Mouse (Mus musculus) ovary, adult 18-20 months (tissue): Measurements from ENCODE around the gene Atp2a2.

Experiments used
- DNase-seq: peaks from one replicate; pipeline ENCODE4 v3.0.0; 2022; ENCODE audit warnings: low spot score, mixed read lengths

Atp2a2 gene

DNA sequence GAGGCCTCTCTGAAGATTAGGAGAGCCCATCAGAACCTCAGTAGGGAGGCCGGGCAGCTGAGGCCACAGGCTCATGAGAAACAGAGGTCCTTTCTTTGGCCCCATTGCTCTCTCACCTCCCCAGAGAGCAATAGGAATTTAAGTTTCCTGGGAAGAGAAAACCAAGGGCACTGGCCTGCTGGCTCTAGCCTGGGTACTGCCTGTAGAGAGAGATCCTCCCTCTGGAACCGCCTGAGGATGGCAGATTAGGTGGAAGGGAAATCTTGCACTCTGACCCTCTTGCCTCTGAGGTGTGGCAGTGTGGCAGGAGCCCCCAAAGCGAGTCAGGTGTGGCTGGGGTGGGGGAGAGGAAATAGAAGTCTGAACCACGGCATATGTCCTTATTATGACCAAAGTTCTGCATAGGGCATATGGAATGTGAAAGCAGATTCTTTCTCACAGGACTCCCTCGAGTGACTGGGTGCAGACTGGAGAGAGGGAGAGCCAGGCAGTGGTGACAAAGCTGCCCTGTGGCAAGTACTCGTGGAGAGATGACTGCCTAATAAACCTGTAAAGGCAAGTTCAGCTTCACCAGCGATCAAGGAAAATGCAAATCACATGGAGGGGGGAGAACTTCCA lies 17.1 kb upstream of the Atp2a2 start:
- DNase-seq = no peak

DNA sequence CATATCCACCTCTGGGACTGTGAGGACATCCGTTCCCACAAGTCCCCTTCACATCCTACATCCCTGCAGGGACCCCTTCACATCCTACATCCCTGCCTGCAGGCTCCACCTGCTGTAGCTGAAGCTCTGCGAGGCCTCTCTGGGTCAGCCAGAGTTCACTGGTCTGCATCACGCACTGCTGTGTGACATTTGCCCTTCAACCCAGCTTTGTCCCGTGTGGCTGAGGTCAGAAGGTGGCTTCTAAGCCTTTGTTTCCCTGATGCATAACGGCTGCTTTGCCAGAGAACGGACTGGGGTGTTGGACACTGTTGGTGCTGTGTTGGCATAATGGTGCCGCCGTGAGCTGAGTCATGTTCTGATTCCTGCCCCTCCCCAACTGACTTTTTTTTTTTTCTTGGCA lies 16.2 kb upstream of the Atp2a2 start:
- no peak for DNase-seq

DNA sequence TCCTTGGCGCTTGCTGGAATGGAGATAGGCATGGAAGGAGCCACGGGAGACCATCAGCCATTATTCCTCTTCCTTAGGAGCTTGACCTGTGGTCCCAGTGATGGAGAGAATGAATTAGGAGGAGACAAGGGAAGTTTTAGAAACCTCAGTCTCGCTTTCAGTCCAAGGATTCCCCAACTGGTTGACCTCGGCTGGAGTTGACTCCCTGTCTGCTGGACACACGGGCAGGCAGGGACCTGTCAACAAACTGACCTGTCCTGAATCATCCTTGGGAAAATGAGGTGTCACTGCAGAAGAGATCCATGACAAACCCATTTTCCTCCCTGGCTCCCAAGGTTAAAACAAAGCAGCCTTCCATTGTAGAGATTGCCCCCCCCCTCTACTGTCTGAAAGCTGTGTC lies 14.9 kb upstream of the Atp2a2 start:
- no peak for DNase-seq

DNA sequence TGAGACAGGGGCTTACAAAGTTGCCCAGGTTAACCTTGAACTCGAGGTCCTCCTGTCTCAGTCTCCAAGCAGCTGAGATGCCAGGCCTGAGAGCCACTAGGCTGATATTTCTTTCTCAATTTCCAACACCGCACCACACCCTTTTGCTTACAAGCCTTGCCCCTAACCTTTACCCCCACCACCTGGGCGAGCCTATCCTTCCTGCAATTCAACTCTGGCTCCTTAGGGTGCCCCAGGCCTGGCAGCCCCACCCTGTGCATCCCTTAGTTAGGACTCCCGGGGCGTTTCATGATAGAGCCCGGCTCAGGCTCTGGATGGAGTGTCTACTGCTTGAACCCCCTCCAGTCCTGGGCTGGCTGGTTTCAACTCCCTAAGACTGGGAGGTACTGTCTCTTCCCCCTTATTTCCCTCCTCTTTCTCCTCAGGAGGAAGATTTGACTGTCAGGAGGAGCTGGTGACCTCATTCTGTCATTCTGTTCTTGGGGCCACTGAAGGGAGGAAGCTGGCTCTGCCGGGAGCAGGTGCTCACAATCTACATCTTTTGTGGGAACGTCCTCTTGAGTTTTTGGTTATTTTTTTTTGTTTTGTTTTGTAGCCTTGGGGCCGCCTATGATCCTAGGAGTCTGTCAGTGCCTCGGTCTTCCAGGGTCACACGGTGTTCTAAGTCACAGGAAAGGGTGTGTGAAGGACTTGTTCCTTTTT lies 14.2 kb upstream of the Atp2a2 start:
- DNase-seq = no peak

DNA sequence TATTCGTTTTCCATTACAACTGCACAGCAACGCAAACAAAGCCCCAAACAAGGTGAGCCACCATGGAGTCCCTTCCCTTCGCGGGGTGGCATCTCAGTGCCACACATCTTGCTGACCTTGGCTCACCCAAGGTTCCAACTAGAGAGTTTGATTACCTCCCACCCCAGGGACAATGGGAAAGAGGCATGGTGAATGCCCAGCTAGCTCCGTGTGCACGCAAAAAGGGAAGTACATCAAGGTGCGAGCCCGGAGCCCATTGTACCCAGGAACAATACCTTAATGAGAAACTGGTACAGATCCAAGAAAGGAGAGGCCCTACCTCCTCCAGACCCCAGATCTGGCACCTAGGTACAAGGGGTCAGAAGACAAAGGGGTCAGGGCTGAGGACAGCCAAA lies 12.1 kb upstream of the Atp2a2 start:
- DNase-seq = no peak

DNA sequence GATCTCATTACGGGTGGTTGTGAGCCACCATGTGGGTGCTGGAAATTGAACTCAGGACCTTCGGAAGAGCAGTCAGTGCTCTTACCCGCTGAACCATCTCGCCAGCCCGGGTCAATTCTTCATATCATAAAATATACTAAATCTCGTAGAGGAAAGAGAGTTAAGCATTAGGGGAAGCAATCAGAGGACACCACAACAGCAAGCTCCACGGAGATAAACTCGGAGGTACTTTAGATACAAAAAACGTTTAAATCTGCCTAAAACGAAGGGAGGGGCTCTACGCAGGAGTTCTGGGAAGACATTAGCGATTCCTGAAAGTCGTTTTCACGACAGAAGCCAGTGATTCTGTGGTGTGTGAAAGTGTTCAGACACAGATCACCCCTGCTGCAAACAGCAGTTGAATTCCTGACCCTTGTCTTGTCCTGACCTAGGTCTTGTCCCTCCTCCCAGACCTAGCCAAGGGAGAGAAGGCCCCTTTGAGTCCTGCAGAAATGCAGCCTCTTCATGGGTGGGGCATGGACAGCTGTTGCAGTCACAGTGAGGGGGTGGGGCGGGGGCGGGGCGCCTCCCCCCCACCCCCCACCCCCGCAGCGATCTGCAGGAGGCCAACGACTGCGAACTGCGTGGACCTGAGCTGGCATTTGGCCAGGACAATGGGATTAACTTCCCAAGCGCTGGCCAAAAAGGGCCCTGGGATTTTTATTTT lies 11.5 kb upstream of the Atp2a2 start:
- no peak for DNase-seq

DNA sequence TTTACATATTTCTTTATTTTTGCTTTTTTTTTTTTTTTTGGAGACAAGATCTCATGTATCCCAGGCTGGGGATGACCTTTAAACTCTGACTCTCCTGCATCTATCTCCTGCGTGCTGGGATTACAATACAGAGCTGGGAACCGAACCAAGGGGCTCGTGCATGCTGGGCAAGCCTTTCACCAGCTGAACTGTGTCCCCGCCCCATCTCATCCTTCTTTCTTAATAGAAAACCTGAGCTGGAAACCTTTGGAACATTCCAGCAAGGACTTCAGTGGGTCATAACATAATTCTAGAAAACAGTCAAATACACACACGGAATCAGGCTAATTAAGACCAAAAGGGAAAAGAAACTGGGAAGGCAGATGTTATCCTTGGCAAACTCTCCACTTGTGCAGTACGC lies 10.0 kb upstream of the Atp2a2 start:
- DNase-seq = no peak

DNA sequence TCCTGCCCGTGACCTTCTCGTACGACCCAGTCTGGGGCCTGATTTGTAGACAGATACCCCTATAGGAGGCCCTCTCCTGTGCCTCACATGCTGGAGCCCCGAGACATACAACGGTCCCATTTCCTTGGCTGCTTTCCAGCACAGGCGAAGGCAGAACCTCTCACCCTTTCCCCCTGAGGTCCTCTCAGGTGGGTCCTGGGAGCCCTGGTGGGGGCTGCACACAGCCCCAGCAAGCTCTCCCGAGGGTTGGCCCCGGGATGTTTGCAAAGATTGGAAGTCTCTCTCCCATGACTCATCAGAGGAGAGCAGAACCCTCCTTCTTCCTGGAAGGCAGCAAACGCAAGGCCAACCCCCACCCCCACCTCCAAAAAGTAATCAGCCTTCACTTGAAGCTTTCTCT lies 9.4 kb upstream of the Atp2a2 start:
- DNase-seq = no peak

DNA sequence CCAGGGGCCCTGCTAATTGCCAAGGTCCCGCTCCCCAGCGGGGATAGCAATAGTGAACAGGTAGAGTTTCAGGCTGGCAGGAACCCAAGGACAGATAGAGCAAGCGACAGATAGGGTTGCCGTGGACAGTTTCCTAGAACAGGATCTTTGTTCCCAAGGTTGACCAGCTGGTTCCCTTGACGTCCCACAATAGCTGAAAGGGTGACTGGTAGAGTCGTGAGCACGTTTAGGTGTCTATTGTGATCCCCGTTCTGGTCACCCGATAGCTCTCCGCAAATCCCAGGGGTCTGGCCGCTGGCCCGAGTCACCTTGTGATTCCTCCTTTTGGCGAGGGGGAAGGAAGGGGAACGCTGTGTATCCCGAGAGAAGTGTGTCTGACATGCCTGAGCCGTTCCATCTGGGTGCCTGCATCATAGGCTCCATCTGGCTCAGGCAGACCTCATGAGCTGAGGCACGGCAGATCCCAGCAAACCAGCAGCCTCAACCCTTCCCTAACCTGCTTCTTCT lies 8.7 kb upstream of the Atp2a2 start:
- DNase-seq = no peak

DNA sequence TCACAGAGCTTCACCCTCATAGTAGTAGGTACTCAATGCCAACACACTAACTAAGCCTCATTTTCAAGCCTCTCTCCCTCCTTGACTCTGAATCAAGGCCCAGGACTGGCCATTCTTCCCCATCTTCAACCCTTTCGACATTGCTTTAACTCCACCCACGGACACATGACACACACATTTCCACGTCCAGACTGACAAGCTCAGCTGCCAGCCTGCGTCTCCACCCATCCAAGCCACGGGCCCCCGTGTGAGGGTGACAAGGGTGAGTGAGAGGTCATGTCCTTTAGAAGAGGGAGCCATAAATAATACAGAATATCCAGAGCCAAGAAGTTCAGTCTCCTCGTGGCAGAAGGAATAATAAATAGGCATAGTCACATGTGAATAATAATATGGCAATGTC lies 7.6 kb upstream of the Atp2a2 start:
- DNase-seq = no peak

DNA sequence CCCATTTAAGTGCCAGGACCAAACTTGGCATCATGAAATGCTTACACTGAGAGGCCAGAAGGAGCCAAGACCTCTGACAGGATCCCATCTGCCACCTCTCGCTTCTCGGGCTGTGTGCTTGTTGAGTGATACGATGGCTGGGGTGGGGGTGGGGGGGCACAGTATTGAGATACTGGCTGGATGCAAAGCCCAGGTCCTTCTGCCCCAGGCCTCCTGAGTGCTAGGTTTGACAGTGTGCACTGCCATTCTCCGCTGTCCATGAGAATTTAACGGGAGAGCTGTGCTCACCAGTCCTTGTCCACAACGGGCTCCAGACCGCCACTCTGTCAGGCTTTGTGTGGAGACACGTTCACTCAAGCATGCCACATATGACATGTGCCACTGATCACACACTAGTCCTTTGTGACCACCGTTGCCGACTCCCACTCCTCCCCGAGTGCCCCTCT lies 6.9 kb upstream of the Atp2a2 start:
- DNase-seq = no peak

DNA sequence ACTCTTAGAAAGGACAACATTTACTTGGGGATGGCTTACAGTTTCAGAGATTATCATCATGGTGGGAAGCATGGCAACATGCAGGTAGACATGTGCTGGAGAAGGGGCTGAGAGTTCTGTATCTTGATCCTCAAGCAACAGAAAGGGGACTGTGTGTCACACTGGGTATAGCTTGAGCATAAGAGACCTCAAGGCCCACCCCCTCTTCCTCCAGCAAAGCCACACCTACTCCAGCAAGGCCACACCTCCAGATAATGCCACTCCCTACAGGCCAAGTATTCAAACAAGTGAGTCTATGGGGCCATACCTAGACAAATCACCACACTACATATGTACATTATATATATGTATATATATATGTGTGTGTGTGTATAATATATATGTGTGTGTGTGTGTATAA lies 5.4 kb upstream of the Atp2a2 start:
- no peak for DNase-seq

DNA sequence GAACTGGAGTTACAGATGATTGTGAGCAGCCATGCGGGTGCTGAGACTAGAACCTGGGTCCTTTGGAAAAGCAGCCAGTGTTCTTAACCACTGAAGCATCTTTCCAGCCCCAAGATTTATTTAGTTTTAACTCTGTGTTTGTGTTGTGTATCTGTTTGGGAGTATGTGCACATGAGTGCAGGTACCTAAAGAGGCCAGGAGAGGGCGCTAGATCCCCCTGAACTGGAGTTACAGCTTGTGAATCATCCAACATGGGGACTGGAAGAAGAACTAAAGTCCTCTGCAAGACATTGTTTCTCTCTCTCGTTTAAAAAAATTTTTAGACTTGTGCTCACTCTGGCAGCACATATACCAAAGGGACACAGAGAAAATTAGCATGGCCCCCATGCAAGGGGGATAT lies 4.4 kb upstream of the Atp2a2 start:
- no peak for DNase-seq

DNA sequence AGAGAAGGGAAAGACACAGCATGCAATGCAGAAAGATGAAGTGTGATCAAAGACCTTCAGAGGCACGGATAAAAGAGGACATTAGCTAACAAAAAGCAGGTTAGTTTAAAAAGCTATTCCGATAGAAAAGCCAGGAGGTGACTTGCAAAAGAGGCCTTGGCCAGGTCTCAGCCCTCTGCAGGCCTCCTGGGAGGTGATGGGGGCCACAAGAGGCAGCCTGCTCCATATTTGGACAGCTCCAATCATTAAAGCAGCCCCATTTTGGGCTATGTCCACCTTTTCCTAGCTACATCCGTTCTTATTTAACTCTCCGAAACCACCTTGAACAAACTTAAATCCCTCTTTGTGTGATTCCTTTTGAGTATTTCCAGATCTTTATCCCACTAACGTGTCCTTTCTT lies 3.5 kb upstream of the Atp2a2 start:
- no peak for DNase-seq

DNA sequence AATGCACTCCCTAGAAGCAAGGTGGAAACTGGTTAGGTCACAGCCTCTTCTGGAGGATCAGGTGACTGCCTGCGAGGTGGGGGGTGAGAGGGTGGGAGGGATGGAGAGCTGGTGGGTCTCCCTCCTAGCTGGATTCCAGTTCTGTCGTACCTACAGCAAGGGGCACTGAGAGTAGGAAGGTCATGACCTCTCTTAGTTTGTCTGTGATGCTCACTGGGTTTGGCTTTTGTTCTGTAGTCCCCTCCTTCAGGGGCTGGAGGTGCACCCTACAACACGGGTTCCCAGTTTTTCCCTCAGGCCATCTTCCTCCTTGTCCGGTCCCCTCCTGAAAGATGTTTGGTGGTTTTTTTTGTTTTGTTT lies 1.7 kb upstream of the Atp2a2 start:
- DNase-seq = no peak

DNA sequence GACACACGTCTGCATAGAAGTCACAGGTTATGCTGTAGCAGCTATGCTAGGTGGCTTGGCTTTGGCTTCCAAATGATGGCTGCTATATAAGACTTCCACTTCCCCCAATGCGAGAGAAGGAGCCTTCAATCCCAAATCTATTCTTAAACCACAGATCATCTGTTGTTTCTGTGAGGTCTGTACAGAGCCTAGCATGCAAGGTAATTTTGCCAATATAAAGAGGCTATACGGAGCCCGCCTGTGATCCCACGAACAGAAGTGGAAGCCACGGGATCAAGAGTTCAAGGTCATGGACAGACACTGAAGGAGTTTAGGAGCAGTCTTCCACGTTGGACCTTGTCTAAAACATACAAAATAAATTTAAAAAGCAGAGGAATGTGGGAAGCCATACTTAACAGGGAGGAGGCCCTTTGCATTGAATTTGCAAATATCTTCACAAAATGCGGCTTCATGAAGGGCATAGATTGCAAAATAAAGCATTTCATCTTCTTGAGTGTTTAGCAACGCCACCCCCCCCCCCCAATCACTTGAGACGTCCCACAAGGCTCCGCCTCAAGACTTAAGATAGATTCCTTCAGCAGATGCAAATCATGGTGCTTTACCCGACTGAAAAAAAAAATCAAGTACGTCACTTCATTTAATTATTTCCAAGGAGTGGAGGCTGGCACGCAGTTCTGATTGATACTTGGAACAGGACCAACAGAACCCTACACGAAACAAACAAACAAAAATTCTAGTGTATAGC lies 1.2 kb upstream of the Atp2a2 start:
- DNase-seq = no peak

DNA sequence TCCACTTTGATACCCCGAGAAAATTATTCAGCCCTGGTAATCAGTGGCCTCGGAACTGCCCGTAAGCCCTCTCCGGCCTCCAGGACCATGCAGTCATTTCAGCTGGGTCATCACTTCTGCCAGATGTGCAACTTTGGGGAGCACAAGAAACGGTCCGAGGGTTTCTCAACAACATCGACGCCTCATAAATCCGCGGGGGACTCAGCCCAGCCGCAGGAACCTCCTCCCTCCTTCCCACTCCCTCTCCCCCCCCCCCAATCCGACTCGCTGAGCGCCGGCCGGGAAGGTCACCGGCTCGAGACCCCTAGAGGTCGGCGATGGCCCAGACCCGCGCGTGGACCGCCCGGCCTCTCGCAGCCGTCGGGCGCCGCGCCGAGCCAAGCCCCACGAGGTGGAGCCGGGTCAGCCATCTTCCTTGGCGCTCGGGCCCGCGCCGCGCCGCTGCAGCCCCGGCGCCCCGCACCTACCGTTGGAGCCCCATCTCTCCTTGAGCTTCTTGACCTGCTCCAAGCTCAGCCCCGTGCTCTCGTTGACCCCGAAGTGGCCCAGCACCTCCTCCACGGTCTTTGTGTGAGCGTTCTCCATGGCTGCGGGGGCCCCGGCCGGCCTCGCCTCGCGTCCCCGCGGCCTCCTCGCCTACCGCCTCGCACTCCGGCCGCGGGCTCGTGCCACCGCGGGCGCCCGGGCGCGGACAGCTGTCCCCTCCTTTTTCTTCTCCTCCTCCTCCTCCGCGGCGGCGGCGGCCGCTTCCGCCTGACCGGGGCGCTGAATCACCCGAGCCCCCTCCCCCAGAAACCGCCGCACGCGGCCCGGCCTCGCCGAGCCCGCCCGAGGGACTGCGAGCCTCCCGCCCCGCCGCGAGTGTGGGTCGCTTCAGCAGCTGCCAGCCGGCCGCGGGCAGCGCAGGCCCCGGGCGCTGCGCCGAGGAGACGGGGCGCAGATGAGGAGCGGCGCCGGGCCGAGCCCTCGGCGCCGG lies 636 bp downstream of the Atp2a2 start:
- DNase-seq = no peak

DNA sequence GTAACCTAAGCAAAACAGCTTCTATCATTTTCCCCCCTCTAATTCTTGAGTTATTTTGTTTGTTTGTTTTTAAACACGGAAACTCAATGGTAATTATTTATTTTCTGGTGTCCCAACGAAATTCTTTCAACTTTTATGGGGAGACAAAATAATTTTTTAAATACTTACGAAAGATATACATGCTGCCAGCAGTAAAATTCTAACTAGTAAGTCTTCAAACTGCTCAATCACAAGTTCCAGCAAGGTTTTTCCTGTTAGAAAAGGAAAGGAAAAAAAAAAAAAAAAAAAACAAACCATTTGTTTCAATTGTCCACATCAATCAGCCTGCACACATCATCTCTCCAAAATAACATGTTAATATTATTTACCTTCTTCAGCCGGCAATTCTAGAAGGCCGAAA lies 1.5 kb downstream of the Atp2a2 start:
- no peak for DNase-seq

DNA sequence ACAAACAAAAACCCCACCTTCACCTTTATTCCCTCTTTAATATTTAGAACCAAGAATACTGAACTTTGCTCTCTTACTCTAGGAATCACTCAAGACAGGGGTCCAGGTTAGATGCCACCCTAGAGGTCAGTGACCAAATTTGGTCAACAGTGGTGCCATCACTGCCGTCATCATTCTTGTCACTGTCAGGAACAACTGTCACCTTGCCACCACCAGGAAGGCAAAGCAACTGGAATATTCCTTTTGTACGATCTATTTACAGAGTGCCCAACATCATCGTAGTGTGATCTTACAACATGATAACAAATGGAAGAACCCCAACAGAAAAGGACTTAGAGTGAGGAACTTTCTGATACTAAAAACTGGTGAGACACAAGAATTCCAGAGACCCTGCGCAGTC lies 1.9 kb downstream of the Atp2a2 start:
- DNase-seq = no peak

DNA sequence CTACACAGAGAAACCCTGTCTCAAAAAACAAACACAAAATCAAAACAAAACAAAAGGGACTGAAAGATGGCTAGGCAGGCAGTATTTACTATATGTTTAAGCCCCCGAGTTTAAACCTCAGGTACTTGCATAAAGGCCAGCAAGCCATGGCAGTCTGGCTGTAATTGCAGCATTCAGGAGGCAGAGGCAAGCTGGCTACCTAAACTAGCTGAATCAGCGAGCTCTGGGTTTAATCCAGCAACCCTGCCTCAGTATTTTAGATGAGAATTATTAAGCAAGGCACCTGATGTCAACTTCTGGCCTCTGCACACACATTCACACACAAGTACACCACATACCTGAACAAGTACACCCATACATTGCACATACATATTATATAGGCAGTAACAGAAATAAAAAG lies 4.0 kb downstream of the Atp2a2 start:
- no peak for DNase-seq

DNA sequence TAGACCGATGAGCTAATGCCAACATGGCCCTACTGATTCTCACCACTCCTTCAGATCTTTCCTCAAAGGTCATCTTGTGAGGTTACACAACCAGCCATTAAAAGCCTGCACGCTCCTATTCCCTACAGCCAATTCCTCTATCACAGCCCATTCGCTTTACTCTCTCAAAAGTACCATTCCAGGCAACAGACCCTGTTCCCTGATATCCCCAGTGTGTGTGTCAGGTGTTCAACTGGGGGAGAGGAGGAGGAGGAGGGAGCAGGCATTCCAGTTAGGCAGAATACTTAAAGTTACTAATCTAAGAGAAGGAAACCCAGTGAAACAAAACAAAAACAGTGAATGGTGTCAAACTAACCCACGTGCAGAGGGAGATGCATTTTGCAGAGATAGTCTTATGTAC lies 5.0 kb downstream of the Atp2a2 start:
- DNase-seq = no peak

DNA sequence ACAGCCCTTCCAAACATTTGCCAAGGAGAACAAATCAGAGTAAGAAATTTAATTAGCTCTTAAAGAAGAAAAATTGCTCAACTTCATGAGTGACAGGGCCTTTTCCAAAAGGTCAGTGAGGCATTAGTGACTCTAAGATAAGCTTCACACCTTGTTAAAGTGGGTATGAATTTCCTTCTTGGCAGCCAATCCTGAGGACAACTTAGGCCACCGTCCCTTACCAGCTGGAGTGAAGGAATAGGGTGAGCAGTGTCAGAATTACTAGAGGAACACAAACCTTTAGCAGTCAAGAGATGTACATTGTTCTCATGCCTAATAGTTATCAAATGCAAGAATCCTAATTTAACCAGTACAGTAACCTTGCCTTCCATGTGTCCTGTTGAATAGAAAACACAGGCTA lies 7.6 kb downstream of the Atp2a2 start:
- no peak for DNase-seq
